Mouse (Mus musculus) erythroblast, adult 5-6 weeks (primary cell): ENCODE measurements around the gene Chd6. TPM values are rescaled to one million over a fixed set of nuclear protein-coding genes. Genes with fewer than 3 reads are reported as not detected.
"Not testable (repeated sequence)": the region's sequence is repeated elsewhere in the genome, so short reads cannot be mapped to it uniquely, and the experiment has no call there.

Experiments used
- ATAC-seq: replicated peaks from 2 replicates; pipeline ENCODE4 v1.8.0; 2016; ENCODE audit warnings: moderate number of reproducible peaks, mild to moderate bottlenecking, moderate TSS enrichment, inconsistent platforms; ENCODE audit not compliant: poor library complexity, low FRiP score, severe bottlenecking
- total RNA-seq, 2 experiments: library from RNA; stranded (forward) in 1 of 2; stranded (reverse) in 1 of 2; fragments of 150-400 nt in 1 of 2; fragments of 200-764, 138-1000 nt in 1 of 2; gene quantifications; 2 replicates each; pipeline versions ENCODE4 v1.2.3 to v1.2.4; 2015 to 2017; ENCODE audit warnings: low replicate concordance in 2 of 2

Chd6 gene
- total RNA-seq, 2 experiments from 2014 or later, result 11.3 to 22.7 TPM

DNA sequence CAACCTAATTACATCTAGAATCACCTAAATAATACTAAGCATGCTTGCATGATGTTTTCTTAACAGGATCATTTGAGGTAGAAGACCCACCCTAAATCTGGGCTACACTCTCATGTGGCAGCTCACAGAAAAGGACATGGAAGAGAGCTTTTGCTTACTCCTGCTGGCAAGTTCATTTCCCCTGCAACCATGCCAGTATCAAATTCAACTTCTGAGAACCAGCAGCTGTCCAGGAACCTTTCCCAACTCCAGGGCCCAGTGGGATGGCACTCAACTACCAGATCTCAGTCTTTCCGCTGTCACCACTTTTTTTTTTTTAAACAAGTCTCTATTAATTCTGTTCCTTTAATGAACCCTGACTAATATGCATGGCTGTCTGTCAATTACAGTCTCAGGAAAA, 114.7 kb downstream of the Chd6 start:
- ATAC-seq, result no peak

DNA sequence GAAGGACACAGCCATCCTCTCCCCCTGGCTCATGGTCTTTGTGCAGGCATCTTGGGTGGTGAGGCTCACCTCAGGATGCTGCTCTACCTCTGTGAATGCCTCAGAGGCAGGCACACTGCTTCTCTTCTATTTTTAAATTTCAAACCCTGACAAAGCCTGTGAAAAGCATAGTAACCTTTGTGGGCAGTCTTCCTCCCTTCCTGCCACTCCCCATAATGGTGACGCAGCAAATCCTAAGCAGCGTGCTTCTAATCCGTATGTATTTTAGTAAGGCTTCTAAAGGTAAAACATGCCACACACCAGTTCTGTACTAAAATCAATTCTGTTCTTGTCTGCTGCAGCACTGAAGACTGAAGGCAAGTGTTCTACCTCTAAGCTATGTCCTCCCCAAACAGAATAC, 116.4 kb downstream of the Chd6 start:
- ATAC-seq, result no peak

DNA sequence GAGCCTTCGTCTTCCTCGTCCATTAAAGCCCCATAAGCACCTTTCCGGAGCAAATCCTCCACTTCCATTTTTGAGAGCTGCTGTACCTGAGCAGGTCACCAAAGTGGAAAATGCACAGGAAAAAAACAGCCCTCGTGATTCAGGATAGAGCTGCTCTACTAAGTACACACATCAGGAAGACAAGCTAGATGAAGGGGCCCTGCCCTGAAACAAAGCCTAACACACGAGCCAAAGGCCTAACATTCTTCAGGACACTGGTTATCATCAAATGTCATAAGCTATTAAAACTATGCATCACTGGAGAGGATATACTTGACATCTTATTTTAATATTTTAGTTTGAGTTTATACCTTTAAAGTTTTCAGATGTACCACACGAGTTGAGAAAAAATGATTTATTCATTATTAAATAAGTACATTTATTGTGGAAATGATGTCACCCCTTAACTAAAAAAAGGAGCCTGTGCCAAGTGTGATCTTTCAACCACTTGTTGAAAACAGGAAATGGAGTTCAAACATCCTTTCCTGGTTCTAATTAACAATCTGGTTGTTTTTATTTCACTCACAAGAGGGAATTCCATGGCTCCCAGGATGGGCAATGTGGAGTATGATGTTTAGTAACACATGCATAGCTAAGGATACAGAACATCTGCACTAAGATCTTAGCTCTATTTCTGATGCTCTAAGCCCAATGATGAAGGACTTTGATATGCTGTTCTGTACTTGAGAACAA, 118.4 kb downstream of the Chd6 start:
- no peak for ATAC-seq

DNA sequence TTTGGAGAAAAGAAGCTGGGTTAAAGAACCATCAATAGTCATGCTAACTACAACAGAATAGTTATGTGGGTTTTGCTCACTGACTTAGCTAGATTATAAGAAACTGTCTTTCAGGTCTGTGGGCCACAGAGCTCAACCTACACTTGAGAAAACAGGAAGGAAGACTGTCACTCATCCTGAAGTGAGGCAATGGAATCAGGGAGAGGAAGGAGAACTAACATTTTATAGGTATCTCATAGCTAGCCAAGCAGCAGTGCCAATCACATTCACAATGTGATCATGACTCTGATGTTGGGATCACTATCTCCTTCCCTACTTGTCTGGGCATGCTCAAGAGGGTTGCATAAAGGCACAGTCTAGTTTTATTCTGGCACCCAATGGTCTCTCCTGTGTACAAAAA, 121.4 kb downstream of the Chd6 start:
- no peak for ATAC-seq

DNA sequence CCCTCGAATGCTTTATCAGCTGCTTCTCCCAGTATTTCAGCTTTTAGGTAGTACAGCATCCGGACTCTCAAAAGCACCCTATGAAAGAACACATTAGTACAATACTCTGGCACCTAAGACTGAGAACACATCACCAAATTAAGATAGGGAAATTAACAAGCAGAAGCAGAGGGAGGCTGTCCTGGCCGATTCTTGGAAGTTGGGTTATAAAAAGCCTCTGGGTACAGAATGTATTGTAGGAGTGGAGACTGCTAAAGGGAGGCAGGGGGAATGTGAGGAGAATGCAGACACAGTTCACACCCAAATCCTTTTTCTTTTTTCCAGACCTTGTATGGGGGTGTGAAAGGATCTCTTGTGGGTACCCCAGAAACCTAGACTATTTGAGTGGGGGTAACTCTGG, 126.2 kb downstream of the Chd6 start:
- ATAC-seq, result no peak

DNA sequence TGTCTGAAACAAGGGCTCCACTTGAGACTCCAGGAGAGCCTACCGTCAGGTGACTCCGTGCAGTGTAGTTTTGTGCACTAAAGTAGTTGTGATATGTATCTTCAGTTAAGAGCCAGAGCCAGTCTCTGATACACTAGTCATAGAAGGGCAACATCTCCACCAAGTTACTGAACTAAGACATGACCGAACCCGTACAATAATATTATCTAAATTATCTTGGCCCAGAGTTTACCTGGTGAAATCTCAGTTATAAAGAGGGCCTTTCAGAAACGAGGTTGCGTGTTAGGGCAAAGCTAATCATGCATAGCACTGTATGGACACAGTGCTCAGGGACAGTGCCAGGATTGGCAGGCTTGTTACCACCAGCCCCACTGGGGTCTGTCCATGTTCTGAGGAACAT, 127.1 kb downstream of the Chd6 start:
- no peak for ATAC-seq

DNA sequence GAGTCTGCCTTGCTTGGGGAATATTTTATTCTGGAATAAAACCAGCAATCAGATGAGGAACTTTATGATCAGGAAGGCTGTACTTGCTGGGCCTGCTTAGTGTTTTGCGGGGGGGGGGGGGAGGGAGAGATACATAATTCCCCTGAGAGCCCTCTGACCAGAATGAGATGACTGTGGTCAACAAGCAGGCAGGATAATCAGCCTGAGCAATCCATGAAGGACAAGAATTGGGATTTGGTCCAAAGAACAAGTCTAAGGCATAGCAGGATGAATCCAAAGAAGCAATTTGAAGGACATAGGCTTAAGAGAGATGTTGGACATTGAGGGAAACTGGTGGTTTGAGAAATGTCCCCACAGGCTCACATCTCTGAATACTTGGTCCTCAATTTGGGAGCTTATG, 130.2 kb downstream of the Chd6 start:
- ATAC-seq, result no peak

DNA sequence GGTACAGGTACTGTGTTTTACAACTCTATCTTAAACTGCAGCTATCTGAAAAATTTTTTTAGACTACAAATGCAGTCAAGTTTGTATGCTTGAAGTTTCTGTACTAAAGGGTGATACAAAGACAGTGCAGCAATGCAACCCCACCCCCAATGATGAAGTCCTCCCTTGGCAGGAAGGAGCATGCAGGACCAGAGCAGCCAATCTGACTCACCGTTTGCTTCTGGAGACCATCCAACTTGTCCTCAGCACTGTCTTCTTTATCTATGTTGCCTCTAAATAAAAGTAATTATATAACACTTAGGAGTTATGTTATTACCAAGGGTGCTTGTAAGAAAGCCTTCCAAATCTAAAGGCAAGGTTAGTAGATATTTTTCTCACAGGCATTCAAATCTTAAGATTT, 131.6 kb downstream of the Chd6 start:
- ATAC-seq, result no peak

DNA sequence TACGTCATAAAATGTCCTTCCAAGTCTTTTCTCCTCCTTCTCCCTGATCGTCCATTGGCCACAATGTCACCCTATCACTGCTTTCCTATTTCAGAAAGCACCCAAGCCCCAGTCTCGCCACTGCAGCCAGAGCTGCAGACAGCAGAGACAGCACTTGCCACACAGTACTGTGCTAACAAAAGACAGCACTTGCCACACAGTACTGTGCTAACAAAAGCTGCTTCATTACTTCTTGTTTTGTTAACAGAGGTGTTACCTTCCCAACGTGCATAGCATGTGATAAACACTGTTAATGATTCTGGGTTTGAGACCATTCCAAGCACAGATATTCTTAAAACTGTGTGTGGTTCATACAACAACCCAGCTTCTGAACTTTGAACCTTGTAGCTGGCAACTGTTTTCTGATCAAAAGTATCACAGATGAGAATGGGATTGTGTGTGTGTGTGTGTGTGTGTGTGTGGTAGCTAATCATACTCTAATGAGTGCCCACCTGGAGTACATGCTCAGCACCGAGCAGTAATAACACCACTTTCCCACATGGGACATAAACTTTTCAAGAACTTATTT, 135.1 kb downstream of the Chd6 start:
- no peak for ATAC-seq

DNA sequence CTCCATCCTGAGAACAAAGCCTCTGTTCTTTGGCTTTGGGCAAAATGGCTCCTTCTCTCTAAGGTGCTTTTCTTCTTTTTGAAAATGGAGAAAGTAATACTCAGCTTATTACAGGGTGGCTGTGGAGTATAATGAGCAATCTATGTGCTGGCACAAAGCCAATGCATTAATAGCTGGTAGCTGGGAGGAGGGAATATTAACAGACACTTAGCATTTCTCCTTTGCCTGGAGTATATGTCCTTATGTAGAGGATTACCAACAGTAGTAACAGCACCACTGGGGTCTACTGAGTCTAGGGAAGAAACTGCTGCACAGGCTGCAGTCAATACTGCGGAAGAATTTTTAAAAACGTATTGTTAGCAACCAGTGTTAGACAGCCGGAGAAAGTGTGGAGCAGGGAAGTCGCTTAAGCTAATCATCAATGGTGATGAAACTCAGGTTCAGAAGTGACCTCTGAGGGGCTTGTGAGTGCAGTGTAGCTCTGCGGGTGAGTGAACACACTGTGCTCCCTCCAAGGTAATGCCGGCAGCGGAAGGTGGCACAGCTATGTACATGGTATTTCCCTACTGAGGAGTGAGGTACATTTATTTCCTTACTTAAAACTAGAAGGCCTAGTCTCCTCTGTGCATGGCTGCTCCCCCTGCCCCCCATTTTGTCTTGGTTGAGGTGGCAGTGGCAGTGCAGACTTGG, 136.6 kb downstream of the Chd6 start:
- ATAC-seq, result no peak

DNA sequence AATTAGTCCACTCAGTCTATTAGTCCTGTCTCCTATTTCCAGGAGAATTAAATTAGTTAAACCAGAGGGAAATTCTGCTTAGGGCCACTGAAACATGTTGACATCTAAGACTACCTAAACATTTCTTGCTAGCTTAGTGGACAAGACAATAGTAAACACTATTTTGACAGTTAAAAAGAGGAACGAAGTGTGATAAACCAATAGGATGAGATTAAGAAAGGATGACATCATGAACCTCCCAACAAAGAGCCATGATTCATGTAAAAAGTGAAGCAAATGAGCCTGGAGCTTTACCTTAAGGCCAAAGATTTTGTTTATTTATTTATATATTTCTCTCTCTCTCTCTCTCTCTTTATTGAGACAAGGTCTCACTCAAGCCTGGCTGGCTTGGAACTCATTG, 146.7 kb downstream of the Chd6 start:
- ATAC-seq, result no peak

DNA sequence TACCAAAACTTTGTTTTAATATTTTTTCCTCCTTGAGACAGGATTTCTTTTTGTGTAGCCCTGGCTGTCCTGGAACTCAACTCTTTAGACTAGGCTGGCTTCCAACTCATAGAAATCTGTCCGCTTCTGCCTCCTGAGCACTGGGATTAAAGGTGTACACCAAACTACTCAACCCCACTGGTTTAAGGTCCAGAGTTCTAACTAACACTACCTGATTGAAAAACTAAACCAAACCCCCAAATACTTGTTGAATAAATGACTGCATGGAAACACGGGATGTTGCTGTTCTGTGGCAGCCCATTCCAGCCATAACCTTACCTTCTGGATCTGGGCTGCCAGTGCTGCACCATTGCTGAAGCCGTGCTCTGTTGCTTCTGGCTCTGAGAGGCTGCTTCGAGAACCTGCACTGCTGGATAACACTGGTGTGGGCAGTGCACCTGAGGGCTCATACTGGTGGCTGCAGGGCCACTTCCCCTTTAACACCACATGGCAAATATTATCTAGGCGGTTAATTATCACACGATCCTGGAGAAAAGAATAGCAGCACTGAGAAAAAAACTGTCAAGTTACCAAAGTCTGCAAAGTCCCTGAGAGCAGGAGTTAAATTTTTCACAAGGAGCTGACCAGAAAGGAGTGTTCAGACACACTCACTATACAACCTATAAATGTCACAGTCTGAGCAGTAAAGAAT, 147.8 kb downstream of the Chd6 start:
- no peak for ATAC-seq

DNA sequence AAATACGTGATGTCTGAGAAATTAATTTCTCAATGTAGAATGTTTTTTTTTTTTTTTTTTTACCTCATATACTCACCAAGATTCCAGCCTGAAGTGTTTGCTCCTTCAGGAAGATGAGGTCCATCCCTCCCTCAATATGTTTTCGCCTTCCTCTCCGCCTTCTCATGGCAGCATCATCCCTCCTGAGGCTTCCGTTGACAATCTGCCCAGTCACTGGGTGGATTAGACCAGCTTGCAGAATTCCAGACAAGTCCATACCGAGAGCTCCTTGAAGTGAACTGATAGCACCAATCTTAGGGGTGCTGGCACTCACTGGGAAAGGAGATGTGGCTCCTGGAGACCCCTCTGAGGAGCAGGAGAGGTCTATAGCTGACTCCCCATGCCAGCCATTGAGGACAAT, 149.0 kb downstream of the Chd6 start:
- ATAC-seq, result no peak

DNA sequence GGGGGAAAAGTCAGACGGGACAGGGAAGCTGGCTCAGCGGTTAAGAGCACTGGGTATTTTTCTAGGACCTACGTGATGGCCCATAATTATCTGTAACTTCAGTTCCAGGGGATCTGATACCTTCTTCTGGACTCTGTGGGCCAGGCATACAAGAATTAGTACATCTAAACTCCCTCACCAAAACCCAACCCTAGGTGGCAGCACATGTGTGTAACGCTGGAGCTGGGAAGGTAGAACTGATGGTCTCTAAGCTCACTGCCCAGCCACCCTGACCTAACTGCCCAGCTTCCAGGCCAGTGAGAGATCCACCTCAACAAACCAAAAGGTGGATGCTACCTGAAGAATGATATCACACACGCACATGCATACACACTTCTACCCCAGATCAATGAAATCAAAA, 150.1 kb downstream of the Chd6 start:
- no peak for ATAC-seq

DNA sequence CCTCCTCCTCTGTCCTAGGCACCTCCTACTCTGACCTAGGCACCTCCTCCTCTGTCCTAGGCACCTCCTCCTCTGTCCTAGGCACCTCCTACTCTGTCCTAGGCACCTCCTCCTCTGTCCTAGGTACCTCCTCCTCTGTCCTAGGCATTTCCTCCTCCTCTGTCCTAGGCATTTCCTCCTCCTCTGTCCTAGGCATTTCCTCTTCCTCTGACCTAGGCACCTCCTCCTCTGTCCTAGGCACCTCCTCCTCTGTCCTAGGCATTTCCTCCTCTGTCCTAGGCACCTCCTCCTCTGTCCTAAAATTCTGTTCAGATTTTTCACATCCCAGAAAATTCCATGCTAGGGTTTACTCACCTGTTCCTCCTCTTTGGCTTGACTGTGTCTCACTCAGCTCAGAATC, 151.1 kb downstream of the Chd6 start:
- not testable (repeated sequence) for ATAC-seq

DNA sequence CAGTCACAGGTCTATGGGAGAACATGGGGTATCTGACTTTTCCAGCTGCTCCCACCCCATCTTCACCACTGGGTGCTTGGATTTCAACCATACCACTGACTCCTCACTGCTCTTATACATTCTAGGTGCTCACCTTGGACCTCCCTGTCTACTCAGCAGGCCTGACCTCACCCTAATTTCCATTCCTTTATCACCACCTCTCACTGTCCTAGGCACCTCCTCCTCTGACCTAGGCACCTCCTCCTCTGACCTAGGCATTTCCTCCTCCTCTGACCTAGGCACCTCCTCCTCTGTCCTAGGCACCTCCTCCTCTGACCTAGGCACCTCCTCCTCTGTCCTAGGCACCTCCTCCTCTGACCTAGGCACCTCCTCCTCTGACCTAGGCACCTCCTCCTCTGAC, 151.6 kb downstream of the Chd6 start:
- ATAC-seq, result not testable (repeated sequence)

DNA sequence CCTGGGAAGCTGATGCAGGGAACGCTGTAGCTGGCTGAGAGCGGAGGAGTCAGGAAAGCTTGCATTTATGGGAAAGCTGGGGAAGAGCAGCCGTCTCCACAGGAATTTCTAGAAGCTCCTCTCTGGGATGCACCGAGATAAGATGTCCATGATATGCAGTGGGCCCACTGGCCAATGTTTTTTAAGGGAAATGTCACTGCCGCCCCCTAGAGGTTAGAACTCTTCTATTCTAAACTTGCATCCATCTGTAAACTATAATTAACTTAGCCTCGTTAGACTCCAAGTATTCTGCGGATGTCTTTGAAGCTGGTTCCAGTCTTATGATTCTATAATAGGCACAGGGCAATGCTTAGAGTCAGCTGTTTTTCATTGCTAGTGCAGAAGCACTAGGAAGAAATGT, 153.5 kb downstream of the Chd6 start:
- no peak for ATAC-seq

DNA sequence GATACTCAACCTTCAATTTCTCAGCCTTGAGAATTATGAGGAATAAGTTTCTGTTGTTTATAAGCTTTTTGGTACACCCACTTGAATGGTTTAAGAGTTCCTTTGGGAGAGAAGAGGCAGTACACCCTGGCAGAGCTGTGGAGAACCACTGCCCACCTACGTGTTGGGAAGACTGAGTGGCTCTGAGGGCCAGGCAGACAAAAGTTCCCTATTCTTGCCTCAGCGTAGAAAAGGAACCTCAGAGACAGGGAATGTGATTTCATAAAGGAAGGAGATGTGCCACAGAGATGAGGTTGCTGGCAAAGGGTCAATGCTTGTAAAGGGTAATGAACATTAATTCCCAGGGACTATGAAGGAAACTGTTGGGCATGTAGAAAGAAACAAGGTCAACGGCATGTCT, 154.3 kb downstream of the Chd6 start:
- no peak for ATAC-seq

DNA sequence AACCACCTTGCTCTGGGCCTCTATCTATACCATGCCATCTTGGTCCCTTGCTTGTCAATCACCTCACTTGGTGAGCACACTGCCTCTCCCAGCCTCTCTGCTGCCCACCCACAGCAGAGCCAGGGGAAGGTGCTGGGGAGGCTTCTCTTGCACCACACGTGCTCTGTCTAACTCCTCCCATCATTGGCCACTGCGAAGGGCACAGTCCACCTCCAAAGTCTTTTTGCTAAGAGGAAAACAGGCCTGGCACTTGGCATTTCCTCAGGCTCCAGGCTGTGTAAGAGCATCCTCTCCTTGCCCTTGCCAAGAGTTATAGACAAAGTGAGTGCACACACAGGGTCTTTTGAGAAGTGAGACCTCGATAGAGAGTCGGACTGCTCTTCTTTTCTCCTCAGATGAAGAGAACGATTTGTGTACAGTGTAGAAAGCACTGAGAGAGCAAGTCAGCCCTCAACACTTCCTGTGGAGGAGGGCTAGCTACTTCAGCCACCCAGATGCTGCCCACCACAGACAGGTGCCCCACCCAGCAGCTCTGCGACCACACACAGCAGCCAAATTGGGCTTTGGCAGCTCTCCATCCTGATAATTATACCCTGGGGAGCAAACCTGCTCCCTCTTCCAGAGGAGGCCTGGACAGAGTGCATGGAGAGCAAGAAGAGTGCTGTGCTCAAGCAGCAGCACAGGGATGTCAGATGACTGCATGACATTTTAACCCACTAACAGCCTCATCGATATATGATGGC, 155.6 kb downstream of the Chd6 start:
- ATAC-seq, result no peak

DNA sequence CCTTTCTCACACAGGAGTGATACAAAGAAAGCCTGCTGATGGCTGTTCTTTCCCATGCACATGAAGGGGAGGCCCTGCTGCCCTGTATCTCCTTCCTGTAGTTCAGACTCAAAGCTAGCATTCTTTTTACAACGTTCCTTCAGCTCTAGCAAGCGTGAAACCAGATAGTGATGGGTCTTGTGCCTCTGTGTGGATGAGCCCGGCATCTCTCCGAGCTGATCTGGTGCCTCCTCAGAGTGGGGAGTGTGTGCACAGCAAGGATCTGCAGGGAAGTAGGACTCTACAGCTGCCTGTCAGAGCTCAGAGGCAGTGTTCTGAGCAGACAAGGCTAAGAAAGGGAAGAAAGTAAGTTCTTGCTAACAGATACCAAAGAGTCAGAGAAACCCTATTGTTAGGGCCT, 157.3 kb downstream of the Chd6 start:
- no peak for ATAC-seq
